Mouse (Mus musculus): ENCODE measurements around the gene Tmc7.

DNA sequence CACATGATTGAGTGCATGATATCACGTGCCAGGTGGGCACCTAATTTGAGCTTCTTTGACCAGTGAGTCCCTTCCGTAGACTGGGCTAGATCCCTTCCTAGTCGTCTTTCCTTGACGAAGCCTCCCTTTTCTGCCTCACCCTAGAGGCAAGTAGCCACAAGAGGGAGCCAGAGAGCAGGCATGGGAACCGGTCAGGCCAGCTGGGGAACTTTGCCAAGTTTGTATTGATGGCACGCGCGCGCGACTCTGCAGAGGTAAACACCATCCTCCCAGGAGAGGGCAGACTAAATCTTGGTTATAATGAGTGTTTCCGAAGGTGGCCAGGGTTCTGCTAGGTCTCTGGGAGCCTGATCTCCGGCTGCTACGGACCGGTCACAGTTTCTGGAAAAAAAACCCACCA is 10.7 kb upstream of the Tmc7 start:
- TF ChIP-seq GATA1 (IDR thresholded peaks at IDR 0.05; ENCODE audit: borderline replicate concordance, low read length), result no peak
- no peak for TF ChIP-seq FLI1 (IDR thresholded peaks at IDR 0.05; ENCODE audit: low read length)

Data from megakaryocyte, embryonic 14.5 days (primary cell).